Mouse (Mus musculus) liver, postnatal 0 days (tissue): ENCODE data around the gene Stk10.

Experiments used
- CTCF ChIP-seq: sonication (generic); IDR thresholded peaks from 2 replicates; pipeline ENCODE4 v1.5.1; 2016; ENCODE audit warnings: antibody characterized with exemption, low read depth
- EP300 ChIP-seq: IDR thresholded peaks from 2 replicates; pipeline ENCODE4 v1.6.1; 2016; ENCODE audit warnings: antibody characterized with exemption, low read depth, mild to moderate bottlenecking

GRCm38 (mm10) chr11:32665639-32666038 is 132.5 kb downstream of the Stk10 start:
- TF ChIP-seq EP300 = no peak
- no peak for TF ChIP-seq CTCF
